Mouse (Mus musculus): Measurements from ENCODE around the gene Hjurp.
"Not testable (repeated sequence)": the region's sequence is repeated elsewhere in the genome, so short reads cannot be mapped to it uniquely, and the experiment has no call there.

Gene Hjurp

GRCm38 (mm10) chr1:88223011-88223515 lies 54.4 kb downstream of the Hjurp start:
- DNase-seq (ENCODE audit: low read depth), result not testable (repeated sequence)

DNA sequence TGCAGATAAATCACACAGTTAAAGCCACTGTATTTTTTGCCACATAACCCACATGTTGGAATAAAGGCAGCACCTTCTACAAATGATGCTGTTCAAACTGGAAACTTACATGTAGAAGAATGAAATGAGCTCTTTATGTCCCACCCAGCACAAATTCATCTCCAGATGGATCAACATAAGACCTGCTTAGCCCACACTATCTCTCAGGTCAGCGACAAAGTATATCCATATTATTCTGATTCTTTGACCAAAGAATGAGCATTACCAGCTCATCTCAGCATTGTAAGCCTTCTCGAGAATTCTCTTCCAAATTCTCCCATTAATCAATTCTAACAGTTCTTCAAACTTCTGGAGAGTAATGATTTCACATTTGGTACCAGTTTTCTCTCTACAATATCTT lies 55.2 kb downstream of the Hjurp start:
- no peak for DNase-seq (ENCODE audit: low read depth)

DNA sequence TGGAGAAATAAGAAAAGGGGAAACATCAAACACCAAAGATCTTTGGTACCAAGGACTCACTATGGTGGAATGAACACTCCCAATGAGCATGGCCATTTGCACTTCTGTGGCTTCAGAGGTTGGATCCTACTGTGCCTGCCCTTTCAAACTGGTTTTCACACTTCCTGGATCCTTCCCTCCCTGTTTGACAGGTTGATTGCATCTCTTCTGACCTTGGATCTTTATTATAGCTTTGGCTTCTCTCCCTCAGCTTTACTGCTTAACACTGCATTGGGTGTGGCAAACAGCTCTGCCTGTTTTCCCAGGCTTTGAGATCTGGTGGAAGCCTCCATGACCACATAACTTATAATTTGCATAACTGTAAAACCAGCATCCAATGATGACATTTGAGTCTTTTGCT lies 57.1 kb downstream of the Hjurp start:
- DNase-seq (ENCODE audit: low read depth), result peak; percentile 8

- DNase-seq (ENCODE audit: low read depth), result peak; percentile 5
Observed at GRCm38 (mm10) chr1:88219054-88219453, 58.4 kb downstream of the Hjurp start.

DNA sequence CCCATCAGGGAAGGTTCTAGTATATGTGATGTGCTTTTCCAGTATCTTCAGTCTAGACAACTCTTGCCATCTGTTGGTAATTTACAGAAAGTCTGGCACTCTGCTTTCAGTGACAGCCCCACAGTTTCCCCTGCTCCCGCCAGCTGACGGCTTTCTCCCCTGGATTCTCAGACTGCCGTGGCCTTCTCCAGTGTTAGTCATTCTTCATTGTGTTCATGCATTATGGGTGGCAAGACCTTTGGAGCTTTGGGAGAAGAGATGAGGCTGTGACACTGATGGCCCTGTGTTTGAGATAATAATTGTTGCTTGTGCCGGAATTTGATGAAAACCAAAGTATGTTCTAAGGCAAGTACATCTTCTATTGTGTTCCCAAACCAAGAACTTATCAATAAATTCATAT lies 58.8 kb downstream of the Hjurp start:
- peak; percentile 3 for DNase-seq (ENCODE audit: low read depth)

GRCm38 (mm10) chr1:88218051-88218450 lies 59.4 kb downstream of the Hjurp start:
- DNase-seq (ENCODE audit: low read depth), result peak; percentile 18

DNA sequence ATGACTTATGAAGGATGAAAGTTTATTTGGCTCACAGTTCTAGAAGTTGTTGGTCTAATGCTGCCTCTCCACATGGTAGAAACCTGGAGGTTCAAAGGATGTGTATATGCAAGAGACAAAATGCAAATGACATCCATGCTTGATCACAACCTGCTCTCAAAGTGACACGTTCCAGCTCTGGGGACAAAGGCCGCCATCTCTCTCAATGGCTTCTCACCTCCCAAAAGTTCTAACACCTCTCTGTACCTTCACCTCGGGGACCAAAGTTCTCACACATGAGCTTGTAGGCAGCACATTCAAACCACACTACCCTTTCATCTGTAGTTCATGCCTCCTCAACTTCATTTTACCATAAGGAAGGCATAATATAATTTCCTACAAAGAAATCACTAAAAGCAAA lies 59.9 kb downstream of the Hjurp start:
- peak; percentile 4 for DNase-seq (ENCODE audit: low read depth)

- peak; percentile 27 for DNase-seq (ENCODE audit: low read depth)
Observed at GRCm38 (mm10) chr1:88217144-88217543, 60.3 kb downstream of the Hjurp start.

DNA sequence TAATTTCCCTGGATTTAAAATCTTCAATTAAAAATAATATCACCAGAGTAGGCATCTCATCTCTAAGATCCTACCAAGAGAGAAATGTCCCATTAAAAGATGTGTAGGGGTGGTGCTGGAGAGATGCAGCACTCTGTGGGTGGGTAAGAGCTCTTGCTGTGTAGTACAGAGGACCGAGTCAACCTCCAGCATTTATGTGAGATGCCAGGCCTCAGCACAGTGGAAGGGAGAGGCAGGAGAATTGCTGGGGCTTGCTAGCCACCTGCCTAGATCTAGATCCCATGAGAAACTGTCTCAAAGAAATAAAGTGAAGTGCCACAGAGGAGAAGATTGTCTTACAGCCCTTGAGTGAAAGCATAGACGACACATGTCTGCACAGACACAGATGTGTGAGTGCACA lies 60.9 kb downstream of the Hjurp start:
- DNase-seq (ENCODE audit: low read depth), result peak; percentile 3

GRCm38 (mm10) chr1:88215466-88216380 lies 61.7 kb downstream of the Hjurp start:
- DNase-seq (ENCODE audit: low read depth), result peak; percentile 14

DNA sequence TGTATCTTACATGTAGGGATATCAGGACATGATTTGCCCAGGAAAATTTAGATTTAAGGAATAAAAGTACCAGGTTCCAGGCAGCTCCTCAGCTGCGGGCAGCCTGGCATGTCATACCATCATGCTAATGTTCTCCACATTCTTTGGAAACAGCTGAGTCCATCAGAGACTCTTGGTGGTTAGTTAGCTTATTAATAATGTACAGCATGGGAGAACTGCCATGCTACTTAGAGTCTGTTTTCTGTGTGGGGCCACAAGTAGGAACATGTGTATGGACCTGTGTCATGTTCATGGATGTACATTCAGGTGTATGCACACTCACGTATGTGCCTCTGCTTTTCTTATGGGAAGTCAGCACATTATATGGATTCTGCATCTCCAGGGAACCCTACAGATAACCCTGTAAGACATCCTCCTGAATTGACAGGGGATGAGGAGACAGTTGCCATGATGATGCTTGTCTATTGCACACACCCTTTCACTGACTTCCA lies 62.9 kb downstream of the Hjurp start:
- peak; percentile 5 for DNase-seq (ENCODE audit: low read depth)

- peak; percentile 14 for DNase-seq (ENCODE audit: low read depth)
Observed at GRCm38 (mm10) chr1:88213766-88214461, 63.5 kb downstream of the Hjurp start.

- peak; percentile 9 for DNase-seq (ENCODE audit: low read depth)
Observed at GRCm38 (mm10) chr1:88213061-88213460, 64.4 kb downstream of the Hjurp start.

Measured in NIH3T3 (cell line).